Mouse (Mus musculus) gastrocnemius, adult 18-20 months (tissue): ENCODE measurements around the gene Slc35a2. TPM values are rescaled to one million over a fixed set of nuclear protein-coding genes. Genes with fewer than 3 reads are reported as not detected.
"Not testable (repeated sequence)": the region's sequence is repeated elsewhere in the genome, so short reads cannot be mapped to it uniquely, and the experiment has no call there.

ENCODE experiments used
- DNase-seq: peaks from one replicate; pipeline ENCODE4 v3.0.0; 2021; ENCODE audit warnings: low spot score
- total RNA-seq, 2 experiments: library from RNA; stranded (reverse); gene quantifications; 2 replicates each; pipeline ENCODE4 v1.2.3; 2021

Gene Slc35a2
- total RNA-seq, 2 experiments from 2014 or later, result 7.7 to 9.5 TPM

- DNase-seq, result no peak
These were observed 20.6 kb downstream of the Slc35a2 start for GRCm38 (mm10) chrX:7904441-7904840.

GRCm38 (mm10) chrX:7907735-7908134, 23.9 kb downstream of the Slc35a2 start, which contains the start of gene Gm10491:
Gene Gm10491 (minus strand): TSS chrX:7907835.
- no peak for DNase-seq

- DNase-seq, result not testable (repeated sequence)
These were observed 25.4 kb downstream of the Slc35a2 start, which contains the start of gene Gm10490 for GRCm38 (mm10) chrX:7909242-7909641. Gene Gm10490 (plus strand): TSS chrX:7909542.

GRCm38 (mm10) chrX:7910473-7910872, 26.6 kb downstream of the Slc35a2 start:
- DNase-seq, result no peak

GRCm38 (mm10) chrX:7915669-7916068, 31.8 kb downstream of the Slc35a2 start:
- not testable (repeated sequence) for DNase-seq

- DNase-seq, result not testable (repeated sequence)
These were observed 34.1 kb downstream of the Slc35a2 start for GRCm38 (mm10) chrX:7917960-7918359.

GRCm38 (mm10) chrX:7919601-7920383, 36.0 kb downstream of the Slc35a2 start, which contains the start of gene Pcsk1n:
Gene Pcsk1n (plus strand): TSS chrX:7919822.
- no peak for DNase-seq

- DNase-seq, result no peak
These were observed 38.2 kb downstream of the Slc35a2 start for GRCm38 (mm10) chrX:7922032-7922431.

- no peak for DNase-seq
These were observed 42.4 kb downstream of the Slc35a2 start for GRCm38 (mm10) chrX:7926266-7926665.

- no peak for DNase-seq
These were observed 43.3 kb downstream of the Slc35a2 start for GRCm38 (mm10) chrX:7927116-7927515.

- DNase-seq, result no peak
These were observed 44.5 kb downstream of the Slc35a2 start, which contains the start of gene Eras for GRCm38 (mm10) chrX:7928270-7928790. Gene Eras (minus strand): TSS chrX:7928607.

GRCm38 (mm10) chrX:7936874-7937273, 53.0 kb downstream of the Slc35a2 start:
- no peak for DNase-seq

GRCm38 (mm10) chrX:7937667-7938066, 53.8 kb downstream of the Slc35a2 start:
- no peak for DNase-seq

Other genes starting within 250 kb of the Slc35a2 start
- gene Syp, start 245.6 kb upstream of the Slc35a2 start, total RNA-seq, result 1 to 10 TPM; 1.4 to 1.5 TPM
- 10 to 100 TPM; 10.8 to 26.5 TPM for gene Prickle3, start 226.8 kb upstream of the Slc35a2 start, total RNA-seq
- gene Plp2, start 212.6 kb upstream of the Slc35a2 start, total RNA-seq, result 10 to 100 TPM; 30.3 to 35.0 TPM
- 10 to 100 TPM; 30.6 to 33.7 TPM for gene Magix, start 202.8 kb upstream of the Slc35a2 start, total RNA-seq
- gene Gpkow, start 186.9 kb upstream of the Slc35a2 start, total RNA-seq, result 10 to 100 TPM; 14.3 to 15.0 TPM
- gene Wdr45, start 169.7 kb upstream of the Slc35a2 start, total RNA-seq, result 10 to 100 TPM; 32.4 to 37.1 TPM
- under 1 TPM in 1 of 2 experiments, not detected in 1; 0.45 TPM for gene Gm45208, start 161.8 kb upstream of the Slc35a2 start, total RNA-seq
- gene Praf2, start 155.6 kb upstream of the Slc35a2 start, total RNA-seq, result 1 to 10 TPM; 5.0 to 5.6 TPM
- gene Ccdc120, start 133.1 kb upstream of the Slc35a2 start, total RNA-seq, result under 1 TPM; 0.34 to 0.50 TPM
- 1 to 10 TPM; 7.9 to 9.2 TPM for gene Tfe3, start 121.5 kb upstream of the Slc35a2 start, total RNA-seq
- gene Gripap1, start 94.3 kb upstream of the Slc35a2 start, total RNA-seq, result 10 to 100 TPM; 16.7 to 19.5 TPM
- under 1 TPM in 1 of 2 experiments, not detected in 1; 0.12 TPM for gene Kcnd1, start 61.7 kb upstream of the Slc35a2 start, total RNA-seq
- 10 to 100 TPM; 14.6 to 17.1 TPM for gene Otud5, start 42.7 kb upstream of the Slc35a2 start, total RNA-seq
- gene Pim2, start 5.8 kb upstream of the Slc35a2 start, total RNA-seq, result 1 to 10 TPM; 1.5 to 1.9 TPM
- 10 to 100 TPM; 22.3 to 23.5 TPM for gene Pqbp1, start 15.2 kb downstream of the Slc35a2 start, total RNA-seq
- gene Timm17b, start 15.3 kb downstream of the Slc35a2 start, total RNA-seq, result 10 to 100 TPM; 42.7 to 47.6 TPM
- not detected for gene Gm10491, start 23.8 kb downstream of the Slc35a2 start, total RNA-seq
- gene Gm10490, start 25.5 kb downstream of the Slc35a2 start, total RNA-seq, result not detected
- gene Pcsk1n, start 35.8 kb downstream of the Slc35a2 start, total RNA-seq, result not detected
- gene Eras, start 44.6 kb downstream of the Slc35a2 start, total RNA-seq, result not detected
- 1 to 10 TPM; 3.6 to 5.0 TPM for gene Hdac6, start 63.9 kb downstream of the Slc35a2 start, total RNA-seq
- gene Gata1, start 94.0 kb downstream of the Slc35a2 start, total RNA-seq, result not detected
- gene Glod5, start 134.5 kb downstream of the Slc35a2 start, total RNA-seq, result not detected
- 1 to 10 TPM; 4.5 TPM for gene Suv39h1, start 190.7 kb downstream of the Slc35a2 start, total RNA-seq
- gene Was, start 206.5 kb downstream of the Slc35a2 start, total RNA-seq, result under 1 TPM; 0.21 to 0.52 TPM
- 10 to 100 TPM in 1 of 2 experiments, 1 to 10 TPM in 1; 8.7 to 10.1 TPM for gene Wdr13, start 248.9 kb downstream of the Slc35a2 start, total RNA-seq